Mouse (Mus musculus) midbrain, embryonic 10.5 days (tissue): Measurements from ENCODE around the gene Spdef. TPM values are rescaled to one million over a fixed set of nuclear protein-coding genes. Genes with fewer than 3 reads are reported as not detected.

Experiments
- DNase-seq: peaks from one replicate; pipeline ENCODE4 v3.0.0-alpha.2; 2017; ENCODE audit warnings: low spot score
- H3K27ac ChIP-seq: fragments of 300-500 bp; sonication (generic); replicated peaks from 2 replicates; pipeline ENCODE4 v1.5.1; 2016; ENCODE audit warnings: mild to moderate bottlenecking
- H3K27me3 ChIP-seq: fragments of 300-500 bp; sonication (generic); 2 replicates; pipeline ENCODE4 v1.6.1; 2016; ENCODE audit warnings: low read depth, mild to moderate bottlenecking; ENCODE audit not compliant: poor library complexity, severe bottlenecking
- H3K36me3 ChIP-seq: fragments of 300-500 bp; sonication (generic); 2 replicates; pipeline ENCODE4 v1.6.1; 2016; ENCODE audit warnings: mild to moderate bottlenecking, moderate library complexity
- H3K4me1 ChIP-seq: fragments of 300-500 bp; sonication (generic); 2 replicates; pipeline ENCODE4 v1.6.1; 2016
- H3K4me3 ChIP-seq: fragments of 300-500 bp; sonication (generic); 2 replicates; pipeline ENCODE4 v1.5.1; 2016; ENCODE audit warnings: mild to moderate bottlenecking, moderate library complexity
- H3K9me3 ChIP-seq: fragments of 300-500 bp; sonication (generic); replicated peaks from 2 replicates; pipeline ENCODE4 v1.6.1; 2016; ENCODE audit warnings: mild to moderate bottlenecking
- WGBS: fragments of 180-500 bp; shearing (Covaris S2); methylation state at CpG from one replicate; pipeline ENCODE4 v1.1.7; 2016; 5-methylcytosine and 5-hydroxymethylcytosine counted together
- polyA plus RNA-seq: library from polyadenylated mRNA; unstranded; fragments of >200 nt; fragmentation: Nextera tagmentation; extraction: Ambion mirVana; gene quantifications from 2 replicates; pipeline ENCODE4 v1.2.1, GENCODE M21; 2016

The Spdef gene
- polyA plus RNA-seq, 1 experiment from 2014 or later = 0.16 TPM

GRCm38 (mm10) chr17:27699641-27700244, 29.0 kb downstream of the Spdef start:
- Histone ChIP-seq H3K27me3 (peaks cover 26% of the 10 kb centered on the region), H3K27ac (no peak overlapping the region), H3K4me1 (peaks cover 22% of the 10 kb centered on the region), H3K36me3 (no peaks in the 10 kb centered on the region), H3K9me3 (peaks cover 17% of the 10 kb centered on the region), H3K4me3 (no peak overlapping the region)
- WGBS = 89% methylated on average over 17 of the region's 17 CpGs
- no peak for DNase-seq

GRCm38 (mm10) chr17:27690993-27691693, 37.6 kb downstream of the Spdef start:
- no peaks in the 10 kb centered on the region for H3K9me3 ChIP-seq
- no peak for DNase-seq
- H3K27ac ChIP-seq = no peak overlapping the region
- 78% methylated on average over 14 of the region's 14 CpGs for WGBS
- no peaks in the 10 kb centered on the region for H3K36me3 ChIP-seq
- no peak overlapping the region for H3K4me3 ChIP-seq
- peaks cover 19% of the 10 kb centered on the region for H3K4me1 ChIP-seq
- H3K27me3 ChIP-seq = peaks cover 26% of the 10 kb centered on the region

DNA sequence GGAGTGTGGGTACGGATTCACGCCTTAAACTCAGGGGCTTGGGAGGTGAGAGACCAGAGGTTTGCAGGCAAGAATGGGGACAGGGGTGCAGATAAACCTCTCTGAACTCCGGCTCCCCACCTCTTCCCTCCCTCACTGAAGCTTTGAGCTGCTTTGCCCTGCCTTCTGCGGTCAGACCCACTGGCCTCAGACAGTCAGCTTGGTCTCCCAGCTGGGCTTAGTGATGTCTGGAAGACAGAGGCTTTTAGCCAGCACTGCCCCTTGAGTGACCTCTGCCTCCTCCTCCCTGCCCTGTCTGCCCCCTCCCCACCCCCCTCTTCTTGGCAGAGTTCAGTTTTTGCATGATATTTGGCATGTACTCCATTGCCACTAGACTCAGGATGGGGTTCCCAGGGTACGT, 42.4 kb downstream of the Spdef start:
- H3K9me3 ChIP-seq = no peaks in the 10 kb centered on the region
- peak; percentile 34 for DNase-seq
- H3K4me3 ChIP-seq = peak overlapping the region; percentile 63; the same call in 1 of the 2 replicates
- 44% methylated on average over 5 of the region's 5 CpGs for WGBS
- peaks cover 37% of the 10 kb centered on the region for H3K4me1 ChIP-seq
- peak overlapping the region; percentile 58; the same call in 1 of the 2 replicates for H3K27ac ChIP-seq
- H3K27me3 ChIP-seq = peaks cover 64% of the 10 kb centered on the region
- H3K36me3 ChIP-seq = no peaks in the 10 kb centered on the region

- Histone ChIP-seq H3K27ac (peak overlapping the region; percentile 72), H3K4me3 (peak overlapping the region; percentile 63), H3K27me3 (peaks cover 64% of the 10 kb centered on the region), H3K9me3 (no peaks in the 10 kb centered on the region), H3K36me3 (no peaks in the 10 kb centered on the region), H3K4me1 (peaks cover 37% of the 10 kb centered on the region)
- DNase-seq = peak; percentile 27
- WGBS = 3% methylated on average over 11 of the region's 11 CpGs
Measured at GRCm38 (mm10) chr17:27685550-27685913, 43.2 kb downstream of the Spdef start.

DNA sequence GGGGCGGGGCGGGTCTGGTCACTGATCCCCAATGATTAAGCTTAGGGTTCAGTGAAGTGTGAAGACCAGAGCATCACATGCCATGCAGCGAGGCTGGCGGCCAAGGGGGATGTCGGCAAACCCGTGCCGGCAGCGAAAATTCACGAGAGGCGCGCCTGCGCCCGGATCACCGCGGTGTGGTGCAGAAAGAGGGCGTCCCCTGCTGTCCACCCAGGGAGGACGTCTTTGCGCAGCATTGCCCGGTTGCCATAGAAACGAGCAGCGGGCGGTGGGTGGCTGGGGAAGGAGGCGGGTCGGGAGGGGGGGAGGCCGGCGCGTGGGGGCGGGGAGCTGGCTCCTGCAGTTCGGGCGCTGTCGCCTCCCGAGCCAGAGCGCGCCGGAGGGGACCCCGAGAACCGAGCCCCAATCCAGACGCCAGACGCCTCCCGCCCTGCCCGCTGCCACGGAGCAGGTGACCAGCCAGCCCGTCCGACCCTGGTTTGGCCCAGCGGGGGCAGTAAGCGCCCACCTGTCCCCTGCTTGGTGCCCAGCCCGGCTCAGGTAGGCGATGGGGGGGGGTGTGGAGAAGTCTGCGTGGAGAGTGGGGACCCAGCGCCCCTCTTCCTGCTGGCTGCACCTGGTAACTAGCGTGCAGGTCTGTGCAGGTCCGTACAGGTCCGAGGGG, 43.7 kb downstream of the Spdef start:
- peak overlapping the region; percentile 72 for H3K27ac ChIP-seq
- under 1% methylated on average over 50 of the region's 53 CpGs for WGBS

DNA sequence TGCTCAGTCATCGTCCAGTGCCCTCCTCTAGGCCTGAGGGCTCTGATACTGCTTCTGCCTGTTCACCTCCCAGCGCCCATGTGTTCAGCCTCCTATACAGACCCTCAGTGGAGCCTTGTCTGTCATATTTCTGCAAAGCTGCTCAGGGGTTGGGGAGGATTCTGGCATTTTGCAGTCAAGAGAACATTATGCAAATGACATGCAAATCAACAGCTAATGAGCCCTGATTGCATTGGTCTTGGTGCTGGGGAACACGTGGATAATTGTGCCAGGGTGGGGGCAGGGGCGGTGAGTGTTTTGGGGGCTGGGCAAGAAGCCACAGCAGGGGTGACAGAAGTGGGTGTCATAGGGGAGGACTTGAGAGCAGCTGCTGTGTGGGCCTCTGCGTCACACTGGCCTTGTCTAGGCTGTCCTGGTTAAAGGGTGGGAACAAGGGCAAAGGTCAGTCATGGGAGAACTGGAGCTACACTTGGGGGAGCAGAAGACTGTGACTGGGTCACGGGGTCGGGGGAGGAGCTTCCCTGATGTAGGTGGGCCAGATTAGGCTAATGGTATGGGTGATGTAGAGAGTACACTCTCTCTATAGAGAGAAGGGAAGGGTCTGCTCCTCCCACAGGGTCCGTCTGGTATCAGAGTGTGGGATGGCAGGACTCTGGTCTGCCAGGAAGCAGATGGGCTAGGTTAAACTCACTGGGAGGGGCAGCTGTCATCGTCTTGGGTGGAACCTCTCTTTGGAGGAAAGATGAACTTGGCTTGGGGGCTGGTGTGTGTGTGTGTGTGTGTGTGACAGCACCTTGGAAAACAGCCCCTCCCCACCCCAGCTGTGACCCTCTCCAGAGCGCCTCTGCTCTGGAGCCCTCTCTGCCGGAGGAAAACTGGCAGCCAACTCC, 49.6 kb downstream of the Spdef start:
- H3K27ac ChIP-seq = peak overlapping the region; percentile 52
- H3K27me3 ChIP-seq = peaks cover 18% of the 10 kb centered on the region
- H3K9me3 ChIP-seq = no peaks in the 10 kb centered on the region
- H3K36me3 ChIP-seq = no peaks in the 10 kb centered on the region
- H3K4me1 ChIP-seq = peaks cover 31% of the 10 kb centered on the region
- no peak for DNase-seq
- H3K4me3 ChIP-seq = no peak overlapping the region
- WGBS = 45% methylated on average over 11 of the region's 11 CpGs

More for the DNA sequence above, 43.7 kb downstream of the Spdef start:
- DNase-seq = peak; percentile 84
- Histone ChIP-seq H3K4me3 (peak overlapping the region; percentile 63), H3K27me3 (peaks cover 64% of the 10 kb centered on the region), H3K36me3 (no peaks in the 10 kb centered on the region), H3K9me3 (no peaks in the 10 kb centered on the region), H3K4me1 (peaks cover 40% of the 10 kb centered on the region)

DNA sequence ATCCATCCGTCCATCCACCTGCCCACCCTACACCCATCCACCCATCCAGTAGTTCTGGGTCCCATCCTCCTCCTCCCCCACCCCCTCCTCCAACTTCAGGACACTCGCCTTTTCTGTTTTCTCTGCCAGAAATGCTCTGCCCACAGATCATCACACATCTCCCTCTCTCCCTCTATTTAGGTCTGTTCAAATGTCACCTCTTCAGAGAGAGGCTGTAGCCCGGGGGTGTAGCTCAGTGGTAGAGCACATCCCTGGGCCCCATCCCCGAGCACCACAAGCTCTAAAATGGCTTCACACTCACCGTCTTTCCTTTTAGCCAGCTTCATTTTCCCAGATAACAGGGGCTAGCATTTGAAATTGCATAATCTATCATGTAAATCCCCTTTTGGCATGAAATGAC, 51.0 kb downstream of the Spdef start:
- no peak overlapping the region for H3K27ac ChIP-seq
- WGBS = 91% methylated on average over 5 of the region's 5 CpGs
- H3K4me1 ChIP-seq = peaks cover 31% of the 10 kb centered on the region
- no peak for DNase-seq
- no peaks in the 10 kb centered on the region for H3K9me3 ChIP-seq
- no peak overlapping the region for H3K4me3 ChIP-seq
- peaks cover 4% of the 10 kb centered on the region; the same call in 1 of the 2 replicates for H3K27me3 ChIP-seq
- H3K36me3 ChIP-seq = no peaks in the 10 kb centered on the region

- WGBS = 73% methylated on average over 7 of the region's 7 CpGs
- Histone ChIP-seq H3K4me1 (peaks cover 31% of the 10 kb centered on the region), H3K27me3 (no peaks in the 10 kb centered on the region), H3K27ac (no peak overlapping the region), H3K36me3 (no peaks in the 10 kb centered on the region), H3K4me3 (no peak overlapping the region), H3K9me3 (no peaks in the 10 kb centered on the region)
- no peak for DNase-seq
Measured at GRCm38 (mm10) chr17:27676270-27676669, 52.5 kb downstream of the Spdef start.

GRCm38 (mm10) chr17:27675453-27675852, 53.3 kb downstream of the Spdef start:
- no peaks in the 10 kb centered on the region for H3K36me3 ChIP-seq
- peaks cover 31% of the 10 kb centered on the region for H3K4me1 ChIP-seq
- H3K4me3 ChIP-seq = no peak overlapping the region
- H3K27me3 ChIP-seq = no peaks in the 10 kb centered on the region
- no peak overlapping the region for H3K27ac ChIP-seq
- WGBS = 74% methylated on average over 9 of the region's 9 CpGs
- DNase-seq = no peak
- no peaks in the 10 kb centered on the region for H3K9me3 ChIP-seq

- Histone ChIP-seq H3K9me3 (no peaks in the 10 kb centered on the region), H3K36me3 (no peaks in the 10 kb centered on the region), H3K4me3 (no peak overlapping the region), H3K4me1 (peaks cover 18% of the 10 kb centered on the region), H3K27ac (no peak overlapping the region), H3K27me3 (no peaks in the 10 kb centered on the region)
- no peak for DNase-seq
- WGBS = 90% methylated on average over 7 of the region's 7 CpGs
Measured at GRCm38 (mm10) chr17:27673945-27674344, 54.8 kb downstream of the Spdef start.

DNA sequence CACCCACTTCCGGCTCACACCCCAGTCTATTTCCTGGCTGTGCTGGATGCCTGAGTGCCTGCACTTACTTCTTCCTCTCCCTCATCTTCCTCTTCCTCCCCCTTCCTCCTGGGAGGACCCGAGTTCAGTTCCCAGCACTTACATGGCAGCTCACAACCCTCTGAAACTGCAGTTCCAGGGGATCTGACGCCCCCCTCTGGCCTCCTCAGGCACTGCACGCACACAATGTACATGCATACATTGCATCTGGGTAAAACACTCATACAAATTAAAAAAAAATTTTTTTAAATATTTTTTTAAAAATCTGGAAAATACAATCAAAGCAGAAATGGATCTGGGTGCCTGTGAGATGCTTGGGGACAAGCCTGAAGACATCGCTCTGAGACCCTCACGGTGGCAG, 57.0 kb downstream of the Spdef start:
- peaks cover 11% of the 10 kb centered on the region; the same call in 1 of the 2 replicates for H3K4me1 ChIP-seq
- no peaks in the 10 kb centered on the region for H3K9me3 ChIP-seq
- WGBS = 83% methylated on average over 6 of the region's 6 CpGs
- no peak for DNase-seq
- no peak overlapping the region for H3K27ac ChIP-seq
- H3K36me3 ChIP-seq = no peaks in the 10 kb centered on the region
- H3K27me3 ChIP-seq = no peaks in the 10 kb centered on the region
- no peak overlapping the region for H3K4me3 ChIP-seq
